Mouse (Mus musculus) gastrocnemius, postnatal 14 days (tissue): ENCODE results near the gene Ebf3. TPM values are rescaled to one million over a fixed set of nuclear protein-coding genes. Genes with fewer than 3 reads are reported as not detected.

ENCODE experiments used
- DNase-seq: peaks from one replicate; pipeline ENCODE4 v3.0.0; 2021; ENCODE audit warnings: mixed read lengths
- intact Hi-C: fragments of 180-260 bp; cut with DNase I; formaldehyde crosslinking; loops from one replicate; pipeline ENCODE4 v1.15.1; 2025; ENCODE audit warnings: low total_unique reads
- long read RNA-seq, 2 experiments: library from polyadenylated mRNA; stranded (forward); transcript quantifications; one replicate each; pipeline ENCODE4 v2.0.0; 2021
- total RNA-seq, 2 experiments: library from RNA; stranded (reverse); gene quantifications; 2 replicates each; pipeline ENCODE4 v1.2.3; 2021

Ebf3 gene
- total RNA-seq: 10 to 100 TPM in 1 of 2 experiments, 1 to 10 TPM in 1; 9.6 to 12.4 TPM
- long read RNA-seq, experiment 1, partial matches to known transcripts: 1 of 3 reads
- long read RNA-seq, experiment 1, other reads (novel, unspliced or antisense): 2 of 3 reads
- long read RNA-seq, experiment 2, partial matches to known transcripts: 0 of 2 reads
- long read RNA-seq, experiment 2, other reads (novel, unspliced or antisense): 2 of 2 reads

- DNase-seq: peak; percentile 93
- intact Hi-C loops: no loop called here
These were observed at the start of gene Ebf3 for GRCm38 (mm10) chr7:137313904-137314691. Ebf3 (minus strand) TSS chr7:137314445.

- intact Hi-C loops: no loop called here
These were observed 32.6 kb upstream of the Ebf3 start for GRCm38 (mm10) chr7:137346860-137347259.

GRCm38 (mm10) chr7:137346068-137346467 lies 31.8 kb upstream of the Ebf3 start:
- DNase-seq: peak; percentile 53
- intact Hi-C loops: no loop called here

More at GRCm38 (mm10) chr7:137346860-137347259, 32.6 kb upstream of the Ebf3 start:
- peak; percentile 61 for DNase-seq

- intact Hi-C loops: no loop called here
- DNase-seq: peak; percentile 74
These were observed 19.7 kb upstream of the Ebf3 start for GRCm38 (mm10) chr7:137333951-137334350.

- no peak for DNase-seq
- intact Hi-C loops: loop anchor here (5.0 kb wide), 2 partner anchors 831 to 1486 kb away; no protein-coding TSS in a partner anchor
These were observed 8.7 kb upstream of the Ebf3 start for GRCm38 (mm10) chr7:137322926-137323325.

GRCm38 (mm10) chr7:137321961-137322784 lies 7.9 kb upstream of the Ebf3 start:
- DNase-seq: no peak
- intact Hi-C loops: loop anchor here (5.0 kb wide), 2 partner anchors 830 to 1485 kb away; no protein-coding TSS in a partner anchor

GRCm38 (mm10) chr7:137321141-137321813 lies 7.0 kb upstream of the Ebf3 start:
- peak; percentile 81 for DNase-seq
- intact Hi-C loops: loop anchor here (5.0 kb wide), 2 partner anchors 829 to 1484 kb away; no protein-coding TSS in a partner anchor

GRCm38 (mm10) chr7:137320320-137320719 lies 6.1 kb upstream of the Ebf3 start:
- intact Hi-C loops: loop anchor here (5.0 kb wide), 2 partner anchors 828 to 1483 kb away; no protein-coding TSS in a partner anchor
- DNase-seq: no peak

GRCm38 (mm10) chr7:137318924-137319885 lies 5.0 kb upstream of the Ebf3 start:
- DNase-seq: peak; percentile 65
- intact Hi-C loops: loop anchor here (5.0 kb wide), 1 partner anchor 72 kb away; no protein-coding TSS in a partner anchor

GRCm38 (mm10) chr7:137318383-137318775 lies 4.1 kb upstream of the Ebf3 start:
- intact Hi-C loops: loop anchor here (5.0 kb wide), 1 partner anchor 71 kb away; no protein-coding TSS in a partner anchor
- DNase-seq: no peak

GRCm38 (mm10) chr7:137317659-137318382 lies 3.6 kb upstream of the Ebf3 start:
- DNase-seq: no peak
- intact Hi-C loops: loop anchor here (5.0 kb wide), 1 partner anchor 71 kb away; no protein-coding TSS in a partner anchor

GRCm38 (mm10) chr7:137316926-137317658 lies 2.8 kb upstream of the Ebf3 start:
- intact Hi-C loops: loop anchor here (5.0 kb wide), 1 partner anchor 70 kb away; no protein-coding TSS in a partner anchor
- DNase-seq: no peak

GRCm38 (mm10) chr7:137316181-137316925 lies 2.1 kb upstream of the Ebf3 start:
- no peak for DNase-seq

GRCm38 (mm10) chr7:137315544-137315940 lies 1.3 kb upstream of the Ebf3 start:
- no peak for DNase-seq
- intact Hi-C loops: loop anchor here (5.0 kb wide), 1 partner anchor 68 kb away; no protein-coding TSS in a partner anchor

More at GRCm38 (mm10) chr7:137316181-137316925, 2.1 kb upstream of the Ebf3 start:
- intact Hi-C loops: loop anchor here (5.0 kb wide), 1 partner anchor 69 kb away; no protein-coding TSS in a partner anchor

GRCm38 (mm10) chr7:137314710-137315543 lies 682 bp upstream of the Ebf3 start:
- peak; percentile 41 for DNase-seq
- intact Hi-C loops: loop anchor here (5.0 kb wide), 1 partner anchor 68 kb away; no protein-coding TSS in a partner anchor
